Mouse (Mus musculus) testis, adult 2 months (tissue): ENCODE measurements around the gene Necap1. TPM values are rescaled to one million over a fixed set of nuclear protein-coding genes. Genes with fewer than 3 reads are reported as not detected.

ENCODE experiments used
- H3K27ac ChIP-seq: fragments of 200-500 bp; 2 replicates; pipeline ENCODE4 v1.5.1; 2012; ENCODE audit warnings: low read depth, low read length; ENCODE audit not compliant: control insufficient read depth, insufficient read depth
- H3K27me3 ChIP-seq: fragments of 200-500 bp; 2 replicates; pipeline ENCODE4 v1.6.1; 2012; ENCODE audit warnings: mild to moderate bottlenecking, low read length, moderate library complexity; ENCODE audit not compliant: control insufficient read depth, insufficient read depth
- H3K36me3 ChIP-seq: fragments of 200-500 bp; 2 replicates; pipeline ENCODE4 v1.6.1; 2012; ENCODE audit warnings: mild to moderate bottlenecking, low read length; ENCODE audit not compliant: control insufficient read depth, insufficient read depth
- H3K4me1 ChIP-seq: fragments of 200-500 bp; 2 replicates; pipeline ENCODE4 v1.6.1; 2012; ENCODE audit warnings: low read length; ENCODE audit not compliant: control insufficient read depth, insufficient read depth
- H3K4me3 ChIP-seq: fragments of 200-500 bp; 2 replicates; pipeline ENCODE4 v1.5.1; 2012; ENCODE audit warnings: low read depth, mild to moderate bottlenecking, low read length, moderate library complexity, mixed read lengths; ENCODE audit not compliant: control insufficient read depth
- CTCF ChIP-seq: fragments of 200-500 bp; IDR thresholded peaks from 2 replicates; pipeline ENCODE4 v1.5.1; 2012; ENCODE audit warnings: low read depth, mild to moderate bottlenecking, inconsistent platforms, low read length, moderate library complexity; ENCODE audit not compliant: control insufficient read depth, insufficient read depth, insufficient replicate concordance
- POLR2A ChIP-seq: fragments of 200-500 bp; IDR thresholded peaks from 2 replicates; pipeline ENCODE4 v1.6.1; 2012; ENCODE audit warnings: low read depth, mild to moderate bottlenecking, inconsistent platforms, low read length, moderate library complexity; ENCODE audit not compliant: control insufficient read depth
- polyA plus RNA-seq: library from polyadenylated mRNA; depleted of rRNA; stranded (reverse); fragments of >200 nt; gene quantifications from 2 replicates; pipeline ENCODE4 v1.2.3, GENCODE M21; 2012

Gene Necap1
- polyA plus RNA-seq, 1 experiment: 13.2 TPM

- Histone ChIP-seq H3K27ac (no peak overlapping the region), H3K4me3 (no peak overlapping the region), H3K36me3 (peaks cover 1% of the 10 kb centered on the region; the same call in 1 of the 2 replicates), H3K4me1 (no peaks in the 10 kb centered on the region), H3K27me3 (no peaks in the 10 kb centered on the region)
- TF ChIP-seq CTCF (no peak), POLR2A (no peak)
These were observed 36.7 kb upstream of the Necap1 start for GRCm38 (mm10) chr6:122837539-122837938.

DNA sequence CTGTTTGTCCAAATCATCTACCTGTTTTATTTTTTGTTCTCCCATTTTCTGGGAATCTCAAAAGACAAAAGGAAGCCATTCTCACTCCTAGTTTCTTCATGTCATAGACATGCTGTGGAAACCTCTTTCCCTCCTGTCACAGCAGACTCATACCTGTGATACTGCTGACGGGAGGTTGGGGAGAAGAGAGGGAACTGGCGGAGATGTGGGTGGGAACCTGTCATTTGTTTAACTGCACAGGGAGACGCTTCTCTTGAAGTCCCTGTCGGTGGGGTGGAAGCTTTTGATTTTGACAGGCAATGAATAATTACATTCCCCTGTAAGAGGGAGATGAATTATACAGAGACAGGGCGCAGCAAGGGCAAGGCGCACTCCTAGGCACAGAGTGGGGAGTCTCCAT is 30.5 kb upstream of the Necap1 start:
- Histone ChIP-seq H3K4me1 (no peaks in the 10 kb centered on the region), H3K36me3 (peaks cover 1% of the 10 kb centered on the region; the same call in 1 of the 2 replicates), H3K27ac (no peak overlapping the region), H3K27me3 (no peaks in the 10 kb centered on the region), H3K4me3 (no peak overlapping the region)
- no peak for TF ChIP-seq POLR2A
- no peak for TF ChIP-seq CTCF

DNA sequence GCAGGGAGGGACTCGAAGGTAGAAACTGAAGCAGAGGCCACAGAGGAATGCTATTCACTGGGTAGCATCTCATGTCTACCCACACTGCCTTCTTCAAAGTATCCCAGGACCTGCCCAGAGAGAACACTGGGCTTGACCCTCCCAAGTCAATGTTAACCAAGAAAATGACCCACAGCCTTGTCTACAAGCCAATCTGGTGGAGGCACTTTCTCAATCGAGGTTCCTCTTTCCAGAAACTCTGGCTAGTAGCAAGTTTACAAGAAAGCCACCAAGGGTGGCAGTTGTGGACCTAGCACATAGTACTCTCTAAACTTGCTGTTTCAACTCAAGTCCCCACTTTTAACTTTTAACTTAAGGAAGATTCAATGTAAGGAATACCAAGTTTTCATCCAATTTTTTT is 21.6 kb upstream of the Necap1 start:
- H3K36me3 ChIP-seq: no peaks in the 10 kb centered on the region
- no peak overlapping the region for H3K4me3 ChIP-seq
- H3K27me3 ChIP-seq: no peaks in the 10 kb centered on the region
- no peaks in the 10 kb centered on the region for H3K4me1 ChIP-seq
- no peak overlapping the region for H3K27ac ChIP-seq
- TF ChIP-seq POLR2A: no peak

GRCm38 (mm10) chr6:122854552-122854951 is 19.7 kb upstream of the Necap1 start:
- no peaks in the 10 kb centered on the region for H3K27me3 ChIP-seq
- no peak overlapping the region for H3K4me3 ChIP-seq
- TF ChIP-seq CTCF (no peak), POLR2A (no peak)
- H3K4me1 ChIP-seq: no peaks in the 10 kb centered on the region
- H3K27ac ChIP-seq: no peak overlapping the region
- H3K36me3 ChIP-seq: no peaks in the 10 kb centered on the region

GRCm38 (mm10) chr6:122855955-122856354 is 18.3 kb upstream of the Necap1 start, which contains the start of gene C3ar1:
C3ar1 (minus strand) TSS chr6:122856161.
- Histone ChIP-seq H3K36me3 (no peaks in the 10 kb centered on the region), H3K4me3 (no peak within 1 kb of the TSS), H3K27ac (no peak within 1 kb of the TSS), H3K27me3 (no peaks in the 10 kb centered on the region), H3K4me1 (no peaks in the 10 kb centered on the region)
- TF ChIP-seq CTCF: no peak
- TF ChIP-seq POLR2A: no peak

GRCm38 (mm10) chr6:122862434-122862833 is 11.8 kb upstream of the Necap1 start:
- H3K4me1 ChIP-seq: no peaks in the 10 kb centered on the region
- no peaks in the 10 kb centered on the region for H3K36me3 ChIP-seq
- no peak for TF ChIP-seq POLR2A
- TF ChIP-seq CTCF: no peak
- no peak overlapping the region for H3K4me3 ChIP-seq
- no peaks in the 10 kb centered on the region for H3K27me3 ChIP-seq
- no peak overlapping the region for H3K27ac ChIP-seq

GRCm38 (mm10) chr6:122862871-122863270 is 11.4 kb upstream of the Necap1 start:
- TF ChIP-seq CTCF: no peak
- Histone ChIP-seq H3K4me3 (no peak overlapping the region), H3K27me3 (no peaks in the 10 kb centered on the region), H3K4me1 (no peaks in the 10 kb centered on the region), H3K36me3 (no peaks in the 10 kb centered on the region), H3K27ac (no peak overlapping the region)

DNA sequence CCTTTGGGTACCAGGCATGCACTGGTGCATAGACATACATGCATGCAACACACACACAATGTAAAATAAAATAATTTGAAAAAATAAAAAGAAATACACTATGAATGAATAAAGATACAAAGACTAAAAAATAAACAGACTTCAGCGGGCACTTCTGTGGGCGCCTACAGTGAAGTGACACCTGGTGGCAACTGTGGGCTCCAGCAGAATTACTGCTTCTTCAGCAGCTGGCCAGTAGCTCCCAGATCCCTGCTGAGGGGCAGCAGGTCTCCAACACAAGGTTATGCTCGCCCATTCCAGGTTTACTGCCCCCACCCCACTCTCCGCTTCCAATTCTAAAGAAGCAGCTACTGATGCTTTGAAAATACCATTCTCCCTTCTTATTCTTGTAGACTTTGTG is 6.4 kb upstream of the Necap1 start:
- Histone ChIP-seq H3K4me1 (no peaks in the 10 kb centered on the region), H3K4me3 (no peak overlapping the region)
- no peak for TF ChIP-seq CTCF
- no peak for TF ChIP-seq POLR2A

More for the DNA sequence above, 6.4 kb upstream of the Necap1 start:
- Histone ChIP-seq H3K27ac (no peak overlapping the region), H3K36me3 (no peaks in the 10 kb centered on the region), H3K27me3 (no peaks in the 10 kb centered on the region)
